Mouse (Mus musculus) frontal cortex, postnatal 14 days (tissue): ENCODE measurements around the gene Cpne4.

Source experiments
- DNase-seq, 2 experiments: peaks; one replicate each; pipeline ENCODE4 v3.0.0; 2022; ENCODE audit warnings: low spot score in 2 of 2

The Cpne4 gene

DNA sequence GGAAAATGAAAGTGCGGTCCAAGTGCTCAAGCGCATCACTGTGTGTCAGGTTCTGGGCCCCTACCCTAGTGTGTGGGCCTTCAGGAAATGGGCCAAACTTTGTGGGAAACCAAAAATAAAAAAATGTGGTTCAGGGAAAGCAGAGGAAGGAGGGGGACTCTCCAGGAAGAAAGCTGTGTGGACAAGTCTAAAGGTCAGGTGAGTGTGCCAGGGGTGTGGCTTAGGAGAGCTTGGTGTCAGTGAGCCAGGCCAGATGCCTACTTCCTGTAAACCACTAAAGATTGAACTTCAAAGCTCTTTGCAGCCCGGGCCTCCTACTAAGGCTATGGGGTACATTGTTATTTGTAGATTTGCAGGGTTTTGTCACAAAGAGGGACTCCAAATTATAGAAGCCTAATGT is 327.1 kb downstream of the Cpne4 start:
- DNase-seq = no peak

GRCm38 (mm10) chr9:104877014-104877413 is 329.9 kb downstream of the Cpne4 start:
- DNase-seq = no peak

DNA sequence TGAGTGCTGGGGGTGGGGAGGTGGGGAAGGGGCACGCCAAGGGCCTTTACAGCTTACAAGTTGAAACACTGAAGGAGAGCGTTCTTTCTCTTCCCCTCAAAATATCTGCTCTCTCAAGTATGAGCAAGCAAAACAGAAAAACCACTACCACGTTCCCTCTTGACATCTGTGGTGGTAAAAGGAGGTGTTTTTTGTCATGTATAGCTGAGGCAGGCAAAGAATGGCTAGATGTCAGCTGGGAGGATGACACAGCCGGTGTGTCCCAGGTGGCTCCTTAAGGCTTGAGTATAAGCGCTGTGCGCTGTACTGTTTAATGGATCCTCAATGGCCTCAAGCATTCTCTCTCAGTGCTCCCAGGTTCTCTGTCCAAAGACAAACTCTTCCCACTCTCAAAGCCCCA is 331.5 kb downstream of the Cpne4 start:
- no peak for DNase-seq

DNA sequence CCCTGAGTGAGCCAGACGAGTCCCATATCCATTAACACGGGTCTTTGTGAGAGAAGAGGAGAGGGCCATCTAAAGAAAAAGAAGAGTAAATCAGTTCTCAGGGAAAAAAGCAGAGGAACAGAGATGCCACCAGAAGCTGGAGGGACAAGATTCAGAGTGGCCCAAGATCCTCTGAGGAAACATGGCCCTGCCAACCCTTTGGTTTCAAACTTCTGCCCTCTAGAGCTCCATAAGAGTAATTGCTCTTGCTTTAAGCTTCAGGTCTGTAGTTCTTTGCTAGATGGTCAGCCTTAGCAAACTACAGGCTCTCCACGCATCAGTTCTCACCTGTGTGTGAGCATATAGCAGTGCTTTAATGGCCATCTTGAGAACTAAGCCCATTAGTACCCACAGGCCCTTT is 343.4 kb downstream of the Cpne4 start:
- no peak for DNase-seq

DNA sequence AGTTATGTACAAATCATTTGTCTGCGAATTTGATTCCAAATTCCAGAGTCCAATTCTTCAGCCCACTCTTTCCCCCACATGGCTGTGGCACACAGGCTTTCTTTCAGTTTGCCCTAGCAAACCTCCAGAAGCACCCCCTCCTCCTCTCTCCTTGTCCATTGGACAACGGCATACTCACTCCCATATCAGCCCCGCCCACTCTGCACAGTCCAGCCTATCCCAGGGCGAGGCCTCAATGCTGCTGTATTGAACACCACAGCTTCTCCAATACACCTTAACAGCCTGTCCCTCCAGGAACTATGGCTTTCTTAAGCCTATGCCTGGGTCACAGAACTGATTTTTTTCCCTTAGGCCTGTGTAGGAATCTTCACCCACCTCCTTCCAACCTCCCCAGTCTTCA is 348.3 kb downstream of the Cpne4 start:
- DNase-seq = no peak

DNA sequence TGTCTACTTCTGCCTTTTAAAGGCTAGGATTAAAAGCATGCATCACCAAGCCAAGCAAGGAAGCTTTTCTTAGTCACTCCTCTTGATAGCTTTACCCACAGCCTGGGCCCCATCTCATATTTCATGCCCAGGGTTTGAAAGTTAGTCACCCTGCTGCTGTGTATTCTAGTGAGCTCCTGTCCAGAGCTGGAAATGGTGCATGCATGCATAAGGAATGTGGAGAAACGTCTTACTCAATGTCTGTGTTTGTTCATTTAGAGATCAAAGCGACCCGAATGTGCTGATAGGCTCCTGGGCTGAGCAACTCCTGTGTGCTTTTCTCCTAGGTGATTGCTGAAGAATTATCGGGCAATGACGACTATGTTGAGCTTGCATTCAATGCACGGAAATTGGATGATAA is 354.0 kb downstream of the Cpne4 start:
- no peak for DNase-seq

DNA sequence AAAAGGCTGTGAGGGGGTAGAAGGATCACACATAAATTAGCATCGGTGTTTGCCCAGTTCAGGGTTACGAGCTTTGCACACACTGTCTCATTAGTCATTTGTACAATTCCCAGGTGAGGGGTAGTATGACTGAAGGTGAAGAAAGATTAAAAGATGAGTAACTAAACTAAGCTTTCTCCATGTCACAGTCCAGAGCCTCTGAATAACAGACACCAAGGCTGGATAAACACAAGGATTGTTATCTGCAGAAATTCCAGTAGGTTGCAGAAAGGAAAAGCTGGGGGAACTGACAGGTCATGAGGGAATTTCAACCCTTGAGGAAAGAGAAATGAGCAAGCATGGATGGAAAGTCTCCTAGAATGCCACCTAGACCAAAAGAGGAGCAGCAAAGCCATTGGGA is 354.7 kb downstream of the Cpne4 start:
- no peak for DNase-seq

DNA sequence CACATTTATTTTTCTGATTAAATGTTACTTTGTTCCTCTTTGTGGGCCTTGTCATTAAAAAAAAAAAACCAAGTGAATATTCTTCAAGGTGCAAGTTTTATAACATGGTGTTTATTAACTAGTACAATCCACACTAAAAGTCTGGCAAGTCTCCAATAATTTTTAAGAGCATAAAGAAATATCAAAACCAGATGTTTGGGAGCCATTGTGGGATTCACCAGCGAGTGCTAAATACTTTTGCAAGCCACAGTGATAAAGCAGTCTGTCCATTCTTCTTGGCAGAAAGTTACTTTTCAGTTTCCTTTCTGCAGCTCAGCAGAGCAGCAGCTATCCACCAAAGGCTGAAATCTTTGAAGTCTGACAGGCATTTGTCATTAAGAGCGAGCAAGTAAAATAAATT is 365.6 kb downstream of the Cpne4 start:
- no peak for DNase-seq

DNA sequence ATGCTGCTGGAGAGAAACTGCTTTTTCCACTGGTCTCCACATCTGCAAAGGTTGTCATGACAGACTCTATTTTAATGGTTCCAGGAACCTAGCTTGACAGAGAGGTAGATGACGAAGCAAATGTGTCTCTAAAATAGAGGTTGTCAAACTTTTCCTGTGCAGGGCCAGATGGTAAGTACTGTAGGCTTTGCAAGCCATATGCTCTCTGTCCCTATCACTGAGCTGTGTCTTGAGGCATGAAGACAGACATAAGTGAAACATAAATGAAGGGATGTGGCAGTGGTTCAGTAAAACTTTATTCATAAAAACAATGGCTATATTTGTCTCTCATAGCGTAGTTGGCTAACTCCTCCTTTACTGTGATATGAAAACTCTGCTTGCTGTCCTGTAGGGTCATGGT is 366.2 kb downstream of the Cpne4 start:
- DNase-seq = no peak

DNA sequence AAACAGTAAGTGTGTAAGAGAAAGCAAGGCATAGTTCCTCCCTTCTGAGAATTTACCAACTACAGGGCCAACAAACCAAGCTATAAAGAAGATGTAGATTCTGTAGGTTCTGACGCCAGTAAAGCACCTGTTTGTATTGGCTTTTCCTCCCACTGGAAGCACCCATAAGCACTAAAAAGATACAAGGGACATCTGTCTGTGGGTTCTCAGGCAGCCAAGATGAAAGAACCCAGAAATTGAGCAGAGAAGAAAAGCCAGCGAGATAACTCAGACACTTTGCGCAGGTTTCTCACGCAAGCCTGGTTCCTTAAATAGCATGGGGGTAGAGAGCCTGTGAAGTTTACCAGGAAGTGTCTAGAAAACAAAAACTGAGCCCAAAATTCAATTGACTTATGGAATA is 374.1 kb downstream of the Cpne4 start:
- DNase-seq = no peak

GRCm38 (mm10) chr9:104922051-104922450 is 375.0 kb downstream of the Cpne4 start:
- DNase-seq = no peak

- peak in 1 of 2 experiments; percentile 4 for DNase-seq
These were observed 381.7 kb downstream of the Cpne4 start for GRCm38 (mm10) chr9:104928806-104929205.

- no peak for DNase-seq
These were observed 393.3 kb downstream of the Cpne4 start for GRCm38 (mm10) chr9:104940389-104940788.

DNA sequence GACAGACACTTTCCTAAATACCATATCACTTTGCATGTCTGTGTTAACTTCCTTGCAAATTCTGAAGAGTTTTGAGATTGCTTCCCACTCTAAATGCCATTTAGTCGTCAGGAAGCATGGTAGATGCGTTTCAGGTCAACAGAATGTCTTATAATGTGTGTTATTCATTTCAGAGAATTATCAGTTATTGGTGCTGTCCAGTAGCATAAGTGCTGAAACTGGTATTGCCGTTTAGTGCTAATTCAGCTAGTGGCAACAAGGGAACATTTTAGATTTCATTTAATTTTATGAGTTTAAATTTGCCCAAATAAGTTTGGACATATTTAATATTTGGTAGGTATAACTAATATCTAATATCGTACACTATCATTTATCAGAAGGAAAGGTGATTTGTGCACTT is 403.5 kb downstream of the Cpne4 start:
- no peak for DNase-seq

- DNase-seq = no peak
These were observed 405.1 kb downstream of the Cpne4 start for GRCm38 (mm10) chr9:104952176-104952575.

- DNase-seq = no peak
These were observed 425.7 kb downstream of the Cpne4 start for GRCm38 (mm10) chr9:104972828-104973227.

DNA sequence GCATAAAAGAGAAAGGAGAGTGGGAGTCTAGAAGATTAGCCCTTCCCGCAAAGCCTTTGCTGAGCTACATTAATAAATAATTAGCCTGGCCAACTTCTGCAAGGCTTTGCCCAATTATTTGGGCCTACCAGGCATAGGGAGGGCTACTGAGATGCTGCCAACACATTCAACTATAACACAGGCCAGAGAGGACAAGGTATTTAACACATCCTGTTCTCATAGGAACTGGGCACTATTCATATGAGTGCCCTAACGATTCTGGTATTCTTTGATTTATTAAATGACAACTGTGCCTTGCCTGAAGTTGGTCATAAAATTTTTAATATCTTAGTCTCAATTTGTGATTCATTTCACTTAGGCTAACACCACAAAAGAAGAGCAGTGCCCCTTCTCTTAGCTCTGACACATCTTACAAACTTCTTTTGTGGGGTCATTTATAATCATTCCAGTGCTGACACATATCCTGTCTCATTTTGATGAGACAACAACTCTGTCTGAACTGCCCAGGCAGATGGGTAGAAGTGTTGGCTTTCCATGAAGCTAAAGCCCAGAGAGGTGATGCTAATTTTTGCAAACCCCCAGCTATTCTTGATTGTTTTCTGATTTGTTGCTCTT is 435.0 kb downstream of the Cpne4 start:
- DNase-seq = no peak

DNA sequence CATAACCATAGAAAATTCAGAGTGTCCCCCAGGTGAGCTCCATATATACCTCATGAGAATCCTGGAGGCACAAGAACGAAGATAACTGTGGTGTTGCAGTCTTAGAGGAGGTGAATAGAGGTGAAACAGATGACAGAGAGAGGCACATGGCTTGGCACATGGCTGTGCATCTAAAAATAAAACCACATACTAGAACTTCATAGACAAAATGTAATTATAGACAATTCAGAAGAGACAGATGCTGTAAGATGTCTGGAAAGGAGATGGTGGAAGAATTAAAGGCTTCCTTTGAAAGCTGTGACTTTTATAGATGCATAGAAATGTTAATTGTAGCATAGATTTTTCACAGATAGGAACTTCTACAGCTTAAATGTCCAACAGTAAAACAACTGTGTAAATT is 451.1 kb downstream of the Cpne4 start:
- DNase-seq = no peak

DNA sequence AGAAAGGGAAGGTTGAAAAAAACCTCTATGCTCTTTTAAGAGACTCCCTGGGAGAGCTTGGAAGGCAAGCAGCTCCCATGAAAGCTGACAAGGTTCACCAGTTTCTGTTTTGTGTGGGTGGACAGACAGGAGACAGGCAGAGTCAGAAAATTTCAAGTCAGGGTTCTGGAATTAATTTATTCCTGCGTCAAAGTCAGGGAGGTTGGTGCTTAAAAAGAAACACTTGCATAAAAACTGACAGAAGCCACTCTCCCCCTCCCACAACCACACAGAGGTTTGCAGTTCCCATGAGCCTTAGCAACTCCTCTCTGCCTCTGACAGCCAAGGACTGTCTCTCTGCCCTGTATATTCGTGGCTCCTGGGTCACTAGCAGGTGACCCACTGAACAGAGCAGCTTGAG is 463.6 kb downstream of the Cpne4 start:
- DNase-seq = no peak

- DNase-seq = no peak
These were observed 471.1 kb downstream of the Cpne4 start for GRCm38 (mm10) chr9:105018186-105018585.

- no peak for DNase-seq
These were observed 481.2 kb downstream of the Cpne4 start for GRCm38 (mm10) chr9:105028311-105028710.

DNA sequence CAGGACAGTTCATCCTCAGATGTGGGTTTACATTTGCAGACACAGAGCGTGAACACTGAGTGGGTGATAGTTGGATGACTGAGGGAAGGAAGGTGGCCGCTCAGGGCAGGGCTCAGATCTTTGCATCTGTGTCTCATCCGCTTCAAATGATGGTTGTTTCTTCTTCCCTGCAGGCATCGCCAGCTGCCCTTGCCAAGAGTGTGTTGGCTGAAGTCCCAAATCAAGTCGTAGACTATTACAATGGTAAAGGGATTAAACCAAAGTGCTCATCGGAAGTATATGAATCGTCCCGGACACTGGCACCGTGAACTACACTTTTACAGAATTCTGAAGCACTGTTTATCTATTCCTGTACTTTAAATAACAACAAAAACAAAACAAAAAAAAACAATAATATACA is 485.5 kb downstream of the Cpne4 start:
- no peak for DNase-seq

- DNase-seq = no peak
These were observed 486.6 kb downstream of the Cpne4 start for GRCm38 (mm10) chr9:105033641-105034040.

GRCm38 (mm10) chr9:105037847-105038246 is 490.8 kb downstream of the Cpne4 start:
- no peak for DNase-seq
